21 mouse cellular contexts compared by ENCODE assay signal in genomic region chr3:128896628-128897027, GRCm38 (mm10).
DNase-seq lines count a peak whose midpoint lies in the region; ATAC-seq and TF ChIP-seq lines count a peak whose summit lies in the region.
"Had no signal": no experiment of that assay in that cellular context is flagged by ENCODE, and none has a peak within 500 bp of the region (broad histone marks: within the 10 kb centered on the region; RNA-seq: fewer than 3 reads in every experiment).

No protein-coding gene starts in this region.

- no peaks in the 10 kb centered on the region for H3K27me3 ChIP-seq in liver, embryonic 16.5 days (ENCODE audit: control insufficient read depth, insufficient read depth, low read depth, low read length)
- 0 out of 2 replicates have a peak, but pooled peaks cover 4% of the 10 kb centered on the region for H3K27me3 ChIP-seq in liver, postnatal 0 days (ENCODE audit: insufficient read depth, low read length)
- no peaks in the 10 kb centered on the region for H3K27me3 ChIP-seq in liver, embryonic 11.5 days (replicated peaks; ENCODE audit: control insufficient read depth, insufficient read depth, low read length)
- H3K27me3 ChIP-seq: CH12.LX, Patski had no signal

- no peak for TF ChIP-seq CTCF in liver, postnatal 0 days (IDR thresholded peaks at IDR 0.05; ENCODE audit: low read depth)

- WGBS in liver, embryonic 16.5 days (ENCODE audit: insufficient replicate concordance), result 67% methylated on average over 3 of the region's 3 CpGs
- WGBS in liver, postnatal 0 days (ENCODE audit: insufficient replicate concordance), result 87% methylated on average over 3 of the region's 3 CpGs
- WGBS in liver, embryonic 11.5 days, result 80% methylated on average over 3 of the region's 3 CpGs

- no peak overlapping the region for H3K4me3 ChIP-seq in liver, embryonic 16.5 days (ENCODE audit: low read depth, low read length)
- H3K4me3 ChIP-seq in liver, postnatal 0 days (ENCODE audit: low read depth, low read length), result no peak overlapping the region
- H3K4me3 ChIP-seq in liver, embryonic 11.5 days (ENCODE audit: low read depth, low read length), result no peak overlapping the region

- TF ChIP-seq EP300 in liver, postnatal 0 days (IDR thresholded peaks at IDR 0.05; ENCODE audit: low read depth), result no peak

- H3K4me2 ChIP-seq in liver, embryonic 16.5 days (ENCODE audit: low read depth, low read length), result no peak overlapping the region
- no peak overlapping the region for H3K4me2 ChIP-seq in liver, postnatal 0 days (ENCODE audit: low read depth, low read length)
- no peak overlapping the region for H3K4me2 ChIP-seq in liver, embryonic 11.5 days

- DNase-seq in liver, result no peak
- no peak for DNase-seq in liver, postnatal 0 days
- no peak for DNase-seq in liver, embryonic 11.5 days (ENCODE audit: low spot score)
- peak; percentile 81 for DNase-seq in gonadal fat pad, adult 2 months (ENCODE audit: low read depth)
- no peak for DNase-seq in urinary bladder, adult 2 months (ENCODE audit: low spot score)
- DNase-seq: adrenal gland, adult 2 months; adrenal gland, adult 8-10 months; adrenal gland, postnatal 10 days; adrenal gland, postnatal 14 days; adrenal gland, postnatal 25 days; adrenal gland, postnatal 36 days; B cell, adult 2 months; cerebellum, adult 11 months; cerebellum, adult 11-12 months; cerebellum, adult 18-20 months had no signal

- H3K9me3 ChIP-seq in liver, embryonic 16.5 days (replicated peaks; ENCODE audit: control insufficient read depth, low read length), result no peaks in the 10 kb centered on the region
- H3K9me3 ChIP-seq in liver, postnatal 0 days (ENCODE audit: low read length), result no peaks in the 10 kb centered on the region
- H3K9me3 ChIP-seq in liver, embryonic 11.5 days (ENCODE audit: control insufficient read depth, low read length), result no peaks in the 10 kb centered on the region

- no peak overlapping the region for H3K27ac ChIP-seq in liver, embryonic 16.5 days (ENCODE audit: low read length)
- H3K27ac ChIP-seq in liver, postnatal 0 days (ENCODE audit: low read depth), result no peak overlapping the region
- no peak overlapping the region for H3K27ac ChIP-seq in liver, embryonic 11.5 days (ENCODE audit: low read depth, low read length)

- no peaks in the 10 kb centered on the region for H3K4me1 ChIP-seq in liver, embryonic 16.5 days (ENCODE audit: control insufficient read depth, low read depth, low read length)
- no peaks in the 10 kb centered on the region for H3K4me1 ChIP-seq in liver, postnatal 0 days (ENCODE audit: insufficient read depth)
- no peaks in the 10 kb centered on the region for H3K4me1 ChIP-seq in liver, embryonic 11.5 days (replicated peaks; ENCODE audit: control insufficient read depth, insufficient read depth, low read length)

- peak; percentile 27; the same call in 1 of the 2 replicates for ATAC-seq in liver, embryonic 16.5 days (ENCODE audit: low read depth)
- ATAC-seq in liver, postnatal 0 days, result peak; percentile 81
- ATAC-seq in liver, embryonic 11.5 days (replicated peaks; ENCODE audit: low FRiP score), result no peak
- ATAC-seq: activated CD4-positive, CD25-positive, alpha-beta regulatory T cell, adult 4 months; CD4-positive, CD25-positive, alpha-beta regulatory T cell, adult 4 months; Patski had no signal

- H3K9ac ChIP-seq in liver, embryonic 16.5 days (ENCODE audit: low read depth, low read length), result no peak overlapping the region
- no peak overlapping the region for H3K9ac ChIP-seq in liver, postnatal 0 days (replicated peaks)
- no peak overlapping the region for H3K9ac ChIP-seq in liver, embryonic 11.5 days (ENCODE audit: low read depth, low read length)

- no peaks in the 10 kb centered on the region for H3K36me3 ChIP-seq in liver, embryonic 16.5 days (ENCODE audit: control insufficient read depth, insufficient read depth)
- H3K36me3 ChIP-seq in liver, postnatal 0 days (replicated peaks; ENCODE audit: insufficient read depth, low read length), result no peaks in the 10 kb centered on the region
- no peaks in the 10 kb centered on the region for H3K36me3 ChIP-seq in liver, embryonic 11.5 days (ENCODE audit: control insufficient read depth, insufficient read depth, low read length)
- H3K36me3 ChIP-seq: G1E had no signal
